Mouse (Mus musculus) layer of hippocampus, postnatal 10 days (tissue): ENCODE results near the gene Tcaf1. TPM values are rescaled to one million over a fixed set of nuclear protein-coding genes. Genes with fewer than 3 reads are reported as not detected.

ENCODE experiments used
- total RNA-seq, 2 experiments: library from RNA; stranded (reverse); gene quantifications; 2 replicates each; pipeline ENCODE4 v1.2.3; 2021

Gene Tcaf1
- total RNA-seq, 2 experiments from 2014 or later = 246 to 253 TPM

Other genes with a start within 250 kb of the Tcaf1 start
- gene Olfr458, start 244.9 kb downstream of the Tcaf1 start, total RNA-seq = not detected
- not detected for gene Olfr457, start 233.8 kb downstream of the Tcaf1 start, total RNA-seq
- not detected for gene Olfr456, start 222.9 kb downstream of the Tcaf1 start, total RNA-seq
- gene Olfr455, start 162.5 kb downstream of the Tcaf1 start, total RNA-seq = not detected
- gene Tcaf3, start 112.4 kb downstream of the Tcaf1 start, total RNA-seq = not detected
- gene Tcaf2, start 64.8 kb downstream of the Tcaf1 start, total RNA-seq = 1 to 10 TPM; 1.3 to 2.1 TPM
- not detected for gene Olfr453, start 29.3 kb upstream of the Tcaf1 start, total RNA-seq
- not detected for gene Olfr38, start 46.3 kb upstream of the Tcaf1 start, total RNA-seq
- not detected for gene Olfr452, start 75.0 kb upstream of the Tcaf1 start, total RNA-seq
- gene Olfr450, start 101.9 kb upstream of the Tcaf1 start, total RNA-seq = not detected
- gene Olfr449, start 124.3 kb upstream of the Tcaf1 start, total RNA-seq = not detected
- gene Olfr448, start 180.4 kb upstream of the Tcaf1 start, total RNA-seq = not detected
- gene Olfr447, start 198.8 kb upstream of the Tcaf1 start, total RNA-seq = not detected
- not detected for gene Olfr446, start 211.3 kb upstream of the Tcaf1 start, total RNA-seq
- gene Olfr444, start 239.0 kb upstream of the Tcaf1 start, total RNA-seq = not detected